Mouse (Mus musculus) mesoderm, embryonic 11.5 days (tissue): ENCODE data around the gene Irf8.
"Not testable (repeated sequence)": the region's sequence is repeated elsewhere in the genome, so short reads cannot be mapped to it uniquely, and the experiment has no call there.

Experiments used
- DNase-seq: peaks from one replicate; pipeline ENCODE4 v3.0.0-alpha.2; 2012; ENCODE audit warnings: low read depth, low spot score

Irf8 gene

DNA sequence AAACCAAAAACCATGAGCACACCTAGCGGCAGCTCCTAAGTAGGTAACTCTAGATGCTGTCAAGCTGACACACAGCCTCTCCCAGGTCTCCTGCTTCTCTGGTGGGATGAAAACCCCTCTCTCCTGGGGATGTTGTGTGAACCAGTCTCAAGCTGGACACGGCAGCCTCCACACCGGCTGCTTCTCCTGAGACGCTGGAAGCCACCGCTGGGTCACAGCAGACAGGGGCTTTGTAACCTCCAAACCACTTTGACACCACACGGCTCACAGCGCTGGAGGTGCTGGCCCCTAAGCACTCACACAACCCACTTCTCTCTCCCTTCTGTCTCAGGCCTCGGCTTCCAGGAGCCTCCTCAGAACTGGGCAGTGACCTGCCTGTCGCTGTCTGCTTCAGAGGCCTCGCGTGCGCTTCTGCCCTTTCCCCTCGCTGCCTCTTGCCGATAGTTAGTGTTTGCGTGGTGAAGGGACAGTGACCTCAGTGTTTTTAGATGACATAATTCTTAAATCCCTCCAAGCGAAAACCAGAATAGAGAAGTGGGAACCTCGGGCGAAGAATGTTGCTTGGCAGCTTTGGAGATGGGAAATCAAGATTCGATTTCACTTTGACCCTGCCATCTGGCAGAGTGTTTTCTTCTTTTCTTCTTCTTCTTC lies 16.4 kb upstream of the Irf8 start:
- no peak for DNase-seq

- no peak for DNase-seq
These were observed 13.1 kb upstream of the Irf8 start for GRCm38 (mm10) chr8:120723025-120723424.

GRCm38 (mm10) chr8:120724096-120724495 lies 12.1 kb upstream of the Irf8 start:
- not testable (repeated sequence) for DNase-seq

DNA sequence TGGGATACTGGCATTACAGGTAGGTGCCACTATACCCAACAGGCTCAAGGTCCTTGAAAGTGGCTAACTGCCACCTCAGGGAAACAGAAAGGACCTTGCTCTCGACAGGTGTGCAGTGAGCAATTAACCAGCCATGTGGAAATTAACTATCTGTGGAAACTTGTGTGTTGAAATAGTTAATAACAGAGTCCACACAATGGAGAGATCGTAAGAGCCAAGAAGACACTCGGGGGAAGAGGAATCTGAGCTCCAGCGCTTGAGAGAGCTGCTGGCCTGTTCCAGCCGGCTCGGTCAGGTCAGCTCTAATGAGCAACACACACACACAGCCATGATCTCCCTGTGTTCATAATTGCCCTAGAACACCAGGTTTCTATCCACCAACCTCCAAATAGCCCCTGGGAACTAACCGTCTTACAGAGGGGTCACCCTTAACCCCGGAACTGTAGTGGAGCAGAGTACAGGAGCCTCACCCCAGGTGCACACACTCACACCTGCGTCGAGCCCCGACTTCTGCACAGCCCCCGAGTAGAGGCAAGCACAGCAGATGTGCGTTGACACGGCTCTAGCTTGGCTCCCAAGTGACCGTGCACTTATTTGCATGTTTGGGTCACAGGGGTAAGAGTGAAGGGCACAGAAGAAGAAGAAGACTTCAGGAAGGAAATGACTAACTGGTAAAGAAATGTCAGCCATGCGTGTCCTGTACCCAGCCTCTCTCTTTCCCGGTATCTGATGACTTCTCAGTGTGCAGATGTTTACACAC lies 11.2 kb upstream of the Irf8 start:
- no peak for DNase-seq

- no peak for DNase-seq
These were observed 10.6 kb upstream of the Irf8 start for GRCm38 (mm10) chr8:120725576-120725950.

GRCm38 (mm10) chr8:120726051-120726450 lies 10.1 kb upstream of the Irf8 start:
- no peak for DNase-seq

DNA sequence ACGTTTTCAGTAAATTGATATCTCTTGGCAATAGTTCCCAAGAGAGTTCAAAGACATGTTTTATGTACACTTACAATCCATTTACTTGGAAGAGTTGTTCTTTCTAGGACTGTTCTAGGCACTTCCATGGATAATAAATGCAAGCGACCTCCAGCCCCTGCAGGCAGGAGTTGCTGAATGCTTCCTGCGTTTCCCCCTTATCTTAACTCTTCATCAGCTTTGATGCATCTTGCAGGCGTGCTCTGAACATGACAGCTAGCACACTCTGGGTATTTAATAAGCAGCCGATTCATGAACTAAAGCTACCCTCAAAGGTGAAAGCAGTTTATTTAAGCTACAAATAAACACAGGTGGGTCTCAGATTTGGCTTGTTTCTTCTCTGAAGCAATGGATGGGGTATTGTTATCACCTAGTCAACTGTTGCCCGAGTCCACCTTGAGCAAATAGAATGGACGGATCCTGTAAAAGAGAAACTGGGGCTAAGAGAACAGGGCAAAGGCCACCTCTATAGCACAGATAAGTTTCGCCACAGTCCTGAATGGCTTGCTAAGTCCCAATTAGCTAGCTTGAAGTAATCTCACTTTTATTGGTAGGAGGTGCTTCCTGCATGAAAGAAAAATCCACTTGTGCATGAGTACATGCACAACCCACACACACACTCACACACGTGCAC lies 7.5 kb upstream of the Irf8 start:
- DNase-seq, result no peak

DNA sequence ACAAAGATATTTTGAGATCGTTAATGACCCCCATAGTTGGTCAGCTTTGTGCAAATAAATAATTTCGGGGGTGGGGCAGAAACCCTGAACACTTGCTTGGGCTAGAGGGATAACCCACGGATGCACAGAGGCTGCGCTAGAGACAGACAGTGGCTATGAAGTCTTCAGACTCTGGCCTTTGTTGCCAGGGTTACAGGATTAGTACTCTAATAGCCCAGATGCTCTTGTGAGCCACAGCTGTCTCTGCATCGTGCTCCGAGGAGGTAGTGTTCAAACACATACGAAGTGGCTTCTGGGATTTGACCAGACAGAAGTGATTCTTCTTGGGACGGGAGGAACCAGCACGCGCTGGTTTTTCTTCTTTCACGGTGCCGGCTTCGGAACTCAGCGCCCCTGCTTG lies 4.6 kb upstream of the Irf8 start:
- peak; percentile 47 for DNase-seq

- DNase-seq, result peak; percentile 38
These were observed 4.1 kb upstream of the Irf8 start for GRCm38 (mm10) chr8:120732068-120732467.

- DNase-seq, result peak; percentile 34
These were observed 328 bp downstream of the Irf8 start for GRCm38 (mm10) chr8:120736486-120736885.

GRCm38 (mm10) chr8:120737166-120737565 lies 1.0 kb downstream of the Irf8 start:
- DNase-seq, result no peak

DNA sequence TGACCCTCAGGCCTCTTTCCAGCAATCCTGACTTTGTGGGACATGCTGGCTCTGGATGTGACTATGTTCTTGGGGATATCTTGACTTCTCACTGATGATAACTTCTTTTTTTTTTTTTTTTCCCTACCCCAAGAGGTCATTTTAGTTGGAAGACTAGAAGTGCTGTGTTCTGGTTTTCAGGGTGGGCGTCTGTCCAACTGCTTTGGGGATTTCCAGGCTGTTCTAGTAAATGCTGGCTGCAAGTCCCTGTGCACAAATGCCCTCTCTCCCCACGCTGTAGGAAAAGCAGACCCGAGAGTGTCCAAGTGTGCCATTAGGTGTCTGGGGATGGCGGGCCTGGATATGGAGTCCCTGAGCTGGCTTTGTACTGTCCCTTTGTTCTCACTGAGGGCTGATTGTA lies 2.6 kb downstream of the Irf8 start:
- no peak for DNase-seq

DNA sequence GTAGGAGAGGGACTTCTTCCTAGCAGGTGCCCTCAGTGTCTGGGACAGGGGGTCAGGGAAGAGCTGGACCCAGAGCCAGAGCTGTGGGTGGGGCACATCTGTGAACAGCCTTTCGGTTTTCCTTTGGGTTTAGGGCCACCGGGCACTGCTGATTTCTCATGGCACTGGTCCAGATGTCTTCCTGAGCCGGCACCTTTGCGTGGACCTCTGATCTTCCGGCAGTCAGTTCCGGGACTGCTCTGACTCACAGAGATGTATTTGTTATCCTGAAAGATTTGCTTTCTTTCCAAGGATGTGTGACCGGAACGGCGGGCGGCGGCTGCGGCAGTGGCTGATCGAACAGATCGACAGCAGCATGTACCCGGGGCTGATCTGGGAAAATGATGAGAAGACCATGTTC lies 3.4 kb downstream of the Irf8 start:
- DNase-seq, result no peak

- DNase-seq, result no peak
These were observed 4.4 kb downstream of the Irf8 start for GRCm38 (mm10) chr8:120740579-120740978.

GRCm38 (mm10) chr8:120741001-120741400 lies 4.8 kb downstream of the Irf8 start:
- DNase-seq, result no peak

- no peak for DNase-seq
These were observed 5.8 kb downstream of the Irf8 start for GRCm38 (mm10) chr8:120741815-120742530.

DNA sequence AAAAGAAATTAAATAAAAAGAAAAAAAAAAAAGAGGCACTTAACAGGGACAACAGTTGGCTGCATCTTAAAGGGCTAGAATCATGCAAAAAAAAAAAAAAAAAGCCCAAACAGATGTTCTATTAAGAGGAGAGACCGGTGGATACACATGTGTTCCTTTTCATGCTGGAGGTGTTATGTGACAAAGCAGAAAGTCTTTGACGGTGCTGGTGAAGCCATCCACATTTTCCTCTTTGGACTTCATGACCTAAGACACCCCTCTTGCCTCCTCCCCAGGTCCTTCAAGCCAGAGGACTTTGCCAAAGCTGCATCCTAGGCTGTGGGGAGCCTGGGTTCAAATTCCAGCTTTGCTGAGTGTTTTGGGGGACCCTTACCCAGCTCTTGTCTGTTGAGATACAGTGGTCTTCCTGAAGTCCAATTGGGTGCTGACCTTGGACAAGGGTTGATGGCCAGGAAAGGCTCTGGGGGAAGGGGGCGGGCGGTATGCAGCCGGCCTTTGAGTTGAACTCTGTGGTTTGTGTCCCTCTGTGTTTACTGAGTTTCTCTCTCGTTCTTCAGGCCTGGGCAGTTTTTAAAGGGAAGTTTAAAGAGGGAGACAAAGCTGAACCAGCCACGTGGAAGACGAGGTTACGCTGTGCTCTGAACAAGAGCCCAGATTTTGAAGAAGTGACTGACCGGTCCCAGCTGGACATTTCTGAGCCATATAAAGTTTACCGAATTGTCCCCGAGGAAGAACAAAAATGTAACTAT lies 7.2 kb downstream of the Irf8 start:
- no peak for DNase-seq

- no peak for DNase-seq
These were observed 7.7 kb downstream of the Irf8 start for GRCm38 (mm10) chr8:120743898-120744290.

DNA sequence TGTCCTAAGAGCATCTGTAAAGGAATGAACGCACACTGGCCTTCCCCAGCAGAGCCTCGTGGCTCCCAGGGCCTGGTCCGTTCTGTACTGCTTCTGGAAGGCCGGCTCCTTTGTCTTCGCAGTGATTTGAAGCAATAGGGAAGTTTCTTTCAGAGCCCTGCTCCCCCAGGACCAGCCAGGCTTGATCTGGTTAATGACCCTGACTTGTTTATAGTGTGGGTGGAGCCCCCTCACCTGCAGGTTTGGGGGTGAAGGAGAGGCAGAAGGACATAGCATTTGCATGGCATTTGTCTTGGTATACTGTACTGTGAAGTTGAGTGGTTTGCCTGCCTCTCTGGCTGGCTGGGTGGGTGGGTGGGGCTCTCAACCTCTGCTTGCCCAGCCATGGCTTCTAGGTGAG lies 8.3 kb downstream of the Irf8 start:
- no peak for DNase-seq

GRCm38 (mm10) chr8:120745226-120745625 lies 9.1 kb downstream of the Irf8 start:
- no peak for DNase-seq

DNA sequence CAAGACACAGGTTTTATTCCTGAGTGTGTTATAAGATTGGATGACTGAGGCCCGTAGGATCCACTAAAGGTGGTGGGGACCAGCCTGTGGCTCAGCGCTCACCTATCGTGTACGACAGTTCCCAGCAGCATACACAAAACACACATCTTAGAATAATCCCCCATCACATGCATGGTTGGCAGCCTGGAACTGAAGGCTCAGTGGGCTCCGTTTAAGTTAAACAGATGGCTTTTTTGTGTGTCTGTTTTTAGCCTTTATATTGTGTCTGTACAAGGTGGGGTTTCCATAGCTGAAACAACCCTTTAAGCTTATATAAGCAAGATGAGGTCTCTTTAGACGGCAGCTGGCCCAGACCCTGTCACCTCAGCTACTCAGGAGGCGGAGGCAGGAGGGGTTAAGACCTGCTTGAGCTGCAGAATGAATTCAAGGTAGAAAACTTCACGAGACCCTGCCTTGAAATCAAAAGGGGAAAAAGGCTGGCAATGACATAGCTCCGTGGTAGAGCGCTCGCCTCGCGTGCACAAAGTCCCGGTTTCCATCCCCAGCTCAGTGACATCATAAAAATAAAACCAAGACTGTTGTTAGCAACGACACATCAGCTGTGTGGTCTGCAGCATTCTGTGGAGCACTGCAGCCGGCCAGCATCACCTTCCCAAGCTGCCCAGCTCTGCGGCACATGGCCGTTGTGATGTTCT lies 10.0 kb downstream of the Irf8 start:
- DNase-seq, result no peak
